ENCODE assay signal across 15 mouse cellular contexts in genomic region chr12:111829954-111830353, GRCm38 (mm10). TPM values are rescaled to one million over a fixed set of nuclear protein-coding genes. Genes with fewer than 3 reads are reported as not detected.
DNase-seq lines count a peak whose midpoint lies in the region; ATAC-seq lines count a peak whose summit lies in the region.
"Had no signal": no experiment of that assay in that cellular context is flagged by ENCODE, and none has a peak within 500 bp of the region (broad histone marks: within the 10 kb centered on the region; RNA-seq: fewer than 3 reads in every experiment).

No protein-coding gene starts in this region.

- peaks cover 18% of the 10 kb centered on the region for H3K4me1 ChIP-seq in hindbrain, embryonic 10.5 days (replicated peaks)
- no peaks in the 10 kb centered on the region for H3K4me1 ChIP-seq in hindbrain, embryonic 14.5 days (replicated peaks; ENCODE audit: control insufficient read depth, insufficient read depth, low read length)
- peaks cover 9% of the 10 kb centered on the region for H3K4me1 ChIP-seq in forebrain, embryonic 15.5 days
- H3K4me1 ChIP-seq: heart, embryonic 10.5 days; lung, embryonic 15.5 days; neural tube, embryonic 15.5 days had no signal

- H3K4me2 ChIP-seq in hindbrain, embryonic 14.5 days (replicated peaks), result no peak overlapping the region
- H3K4me2 ChIP-seq in forebrain, embryonic 15.5 days (replicated peaks), result no peak overlapping the region
- H3K4me2 ChIP-seq: lung, embryonic 15.5 days; neural tube, embryonic 15.5 days had no signal

- ATAC-seq in hindbrain, embryonic 14.5 days (ENCODE audit: low FRiP score), result no peak
- ATAC-seq in forebrain, embryonic 15.5 days (replicated peaks), result no peak
- ATAC-seq: activated CD4-positive, CD25-positive, alpha-beta regulatory T cell, adult 4 months; CD4-positive, CD25-positive, alpha-beta regulatory T cell, adult 4 months had no signal

- peak overlapping the region; percentile 57; the same call in 1 of the 2 replicates for H3K27ac ChIP-seq in hindbrain, embryonic 10.5 days
- H3K27ac ChIP-seq in hindbrain, embryonic 14.5 days, result no peak overlapping the region
- H3K27ac ChIP-seq in forebrain, embryonic 15.5 days (replicated peaks), result peak overlapping the region; percentile 67
- H3K27ac ChIP-seq: heart, embryonic 10.5 days; kidney, postnatal 0 days; lung, embryonic 15.5 days; neural tube, embryonic 15.5 days had no signal

- H3K9ac ChIP-seq in hindbrain, embryonic 14.5 days, result no peak overlapping the region
- no peak overlapping the region for H3K9ac ChIP-seq in forebrain, embryonic 15.5 days (replicated peaks)
- H3K9ac ChIP-seq: lung, embryonic 15.5 days; neural tube, embryonic 15.5 days had no signal

- DNase-seq in hindbrain, embryonic 10.5 days (ENCODE audit: low spot score), result no peak
- no peak for DNase-seq in hindbrain, embryonic 14.5 days (ENCODE audit: low spot score)
- peak; percentile 67 for DNase-seq in A20 (ENCODE audit: low read depth, low spot score)
- DNase-seq in cerebellum, adult 11-12 months, result peak; percentile 71
- DNase-seq in thymus, postnatal 4 days, result no peak
- no peak for DNase-seq in kidney, postnatal 4 days
- no peak for DNase-seq in right cerebral cortex, postnatal 14 days
- DNase-seq: heart, postnatal 4 days had no signal

- no peaks in the 10 kb centered on the region for H3K9me3 ChIP-seq in hindbrain, embryonic 10.5 days
- no peaks in the 10 kb centered on the region for H3K9me3 ChIP-seq in hindbrain, embryonic 14.5 days (ENCODE audit: control insufficient read depth, low read length)
- H3K9me3 ChIP-seq in forebrain, embryonic 15.5 days, result no peaks in the 10 kb centered on the region
- H3K9me3 ChIP-seq: heart, embryonic 10.5 days; lung, embryonic 15.5 days; neural tube, embryonic 15.5 days had no signal

- no peaks in the 10 kb centered on the region for H3K27me3 ChIP-seq in hindbrain, embryonic 10.5 days (ENCODE audit: insufficient read depth, poor library complexity, severe bottlenecking)
- H3K27me3 ChIP-seq in hindbrain, embryonic 14.5 days (ENCODE audit: control insufficient read depth, insufficient read depth, low read length), result no peaks in the 10 kb centered on the region
- no peaks in the 10 kb centered on the region for H3K27me3 ChIP-seq in forebrain, embryonic 15.5 days
- H3K27me3 ChIP-seq: lung, embryonic 15.5 days; neural tube, embryonic 15.5 days had no signal

- 84% methylated on average over 9 of the region's 9 CpGs for WGBS in hindbrain, embryonic 10.5 days
- WGBS in hindbrain, embryonic 14.5 days, result 70% methylated on average over 9 of the region's 9 CpGs
- 76% methylated on average over 9 of the region's 9 CpGs for WGBS in forebrain, embryonic 15.5 days

- H3K36me3 ChIP-seq in hindbrain, embryonic 10.5 days, result peaks cover 87% of the 10 kb centered on the region
- peaks cover 100% of the 10 kb centered on the region for H3K36me3 ChIP-seq in hindbrain, embryonic 14.5 days (replicated peaks; ENCODE audit: control insufficient read depth, insufficient read depth)
- peaks cover 78% of the 10 kb centered on the region for H3K36me3 ChIP-seq in forebrain, embryonic 15.5 days

- H3K4me3 ChIP-seq in hindbrain, embryonic 10.5 days, result no peak overlapping the region
- H3K4me3 ChIP-seq in hindbrain, embryonic 14.5 days (replicated peaks; ENCODE audit: low read length), result no peak overlapping the region
- no peak overlapping the region for H3K4me3 ChIP-seq in forebrain, embryonic 15.5 days
- H3K4me3 ChIP-seq: heart, embryonic 10.5 days; lung, embryonic 15.5 days; neural tube, embryonic 15.5 days had no signal

RNA-seq across cellular contexts. Expression of gene Zfyve21, which starts 16.0 kb away (rescaled TPM):
- 71.5 and 75.4 TPM in 2 replicates for polyA plus RNA-seq in hindbrain, embryonic 10.5 days (2016; fragmentation: Nextera tagmentation; extraction: Ambion mirVana)
- polyA plus RNA-seq in hindbrain, embryonic 14.5 days (2014; fragmentation: Nextera tagmentation; extraction: Ambion mirVana), result 36.7 and 40.1 TPM in 2 replicates
- polyA plus RNA-seq in forebrain, embryonic 15.5 days (2015; fragmentation: Nextera tagmentation; extraction: Ambion mirVana), result 39.0 and 41.7 TPM in 2 replicates

RNA-seq across cellular contexts. Expression of gene Xrcc3, which starts 16.3 kb away (rescaled TPM):
- polyA plus RNA-seq in hindbrain, embryonic 10.5 days (2016; fragmentation: Nextera tagmentation; extraction: Ambion mirVana), result 13.2 and 15.1 TPM in 2 replicates
- 2.6 and 3.1 TPM in 2 replicates for polyA plus RNA-seq in hindbrain, embryonic 14.5 days (2014; fragmentation: Nextera tagmentation; extraction: Ambion mirVana)
- polyA plus RNA-seq in forebrain, embryonic 15.5 days (2015; fragmentation: Nextera tagmentation; extraction: Ambion mirVana), result 4.5 and 4.8 TPM in 2 replicates

Comparison
In these comparisons a context has a peak if more than half of its experiments do, and no peak if none do; other contexts are left out.
1. DNase-seq: peak in A20 (single experiment) and cerebellum, adult 11-12 months (single experiment); none in hindbrain, embryonic 10.5 days (single experiment), hindbrain, embryonic 14.5 days (single experiment), thymus, postnatal 4 days (single experiment), kidney, postnatal 4 days (0 of 2) and right cerebral cortex, postnatal 14 days (single experiment).